Mouse (Mus musculus): ENCODE results near the gene Emd. TPM values are rescaled to one million over a fixed set of nuclear protein-coding genes. Genes with fewer than 3 reads are reported as not detected.
"Not testable (repeated sequence)": the region's sequence is repeated elsewhere in the genome, so short reads cannot be mapped to it uniquely, and the experiment has no call there.

Emd gene
- 18.7 and 31.6 TPM in 2 replicates for polyA plus RNA-seq (2012; ENCODE audit: insufficient read depth, insufficient read length, missing spikeins)

- Histone ChIP-seq H3K27ac (replicated peaks; ENCODE audit: low read depth, low read length) (peak within 1 kb of the TSS; percentile 93), H3K4me1 (ENCODE audit: control insufficient read depth, insufficient read depth, insufficient read length, low read length) (peaks cover 3% of the 10 kb centered on the region; the same call in 1 of the 2 replicates), H3K4me3 (ENCODE audit: insufficient read depth, low read depth, low read length) (peak within 1 kb of the TSS; percentile 88)
These were observed at the start of gene Emd for GRCm38 (mm10) chrX:74254153-74254887. TSS of gene Emd (plus strand) at chrX:74254687.

GRCm38 (mm10) chrX:74218496-74218895 lies 36.0 kb upstream of the Emd start:
- no peak overlapping the region for H3K27ac ChIP-seq (replicated peaks; ENCODE audit: low read depth, low read length)

GRCm38 (mm10) chrX:74219449-74219848 lies 35.0 kb upstream of the Emd start:
- Histone ChIP-seq H3K27ac (replicated peaks; ENCODE audit: low read depth, low read length) (no peak overlapping the region), H3K4me1 (ENCODE audit: control insufficient read depth, insufficient read depth, insufficient read length, low read length) (no peaks in the 10 kb centered on the region)

More at GRCm38 (mm10) chrX:74218496-74218895, 36.0 kb upstream of the Emd start:
- no peak overlapping the region for H3K4me3 ChIP-seq (ENCODE audit: insufficient read depth, low read depth, low read length)
- no peaks in the 10 kb centered on the region for H3K4me1 ChIP-seq (ENCODE audit: control insufficient read depth, insufficient read depth, insufficient read length, low read length)

GRCm38 (mm10) chrX:74220099-74220498 lies 34.4 kb upstream of the Emd start:
- H3K4me1 ChIP-seq (ENCODE audit: control insufficient read depth, insufficient read depth, insufficient read length, low read length); H3K4me3 ChIP-seq (ENCODE audit: insufficient read depth, low read depth, low read length); H3K27ac ChIP-seq (replicated peaks; ENCODE audit: low read depth, low read length): not testable (repeated sequence)

More at GRCm38 (mm10) chrX:74219449-74219848, 35.0 kb upstream of the Emd start:
- H3K4me3 ChIP-seq (ENCODE audit: insufficient read depth, low read depth, low read length), result no peak overlapping the region

GRCm38 (mm10) chrX:74230038-74230437 lies 24.4 kb upstream of the Emd start:
- H3K4me1 ChIP-seq (ENCODE audit: control insufficient read depth, insufficient read depth, insufficient read length, low read length), result no peaks in the 10 kb centered on the region
- H3K27ac ChIP-seq (replicated peaks; ENCODE audit: low read depth, low read length), result no peak overlapping the region

GRCm38 (mm10) chrX:74233196-74233595 lies 21.3 kb upstream of the Emd start:
- Histone ChIP-seq H3K4me3 (ENCODE audit: insufficient read depth, low read depth, low read length) (no peak overlapping the region), H3K4me1 (ENCODE audit: control insufficient read depth, insufficient read depth, insufficient read length, low read length) (no peaks in the 10 kb centered on the region)

More at GRCm38 (mm10) chrX:74230038-74230437, 24.4 kb upstream of the Emd start:
- H3K4me3 ChIP-seq (ENCODE audit: insufficient read depth, low read depth, low read length), result no peak overlapping the region

GRCm38 (mm10) chrX:74240332-74240731 lies 14.2 kb upstream of the Emd start:
- no peak overlapping the region for H3K4me3 ChIP-seq (ENCODE audit: insufficient read depth, low read depth, low read length)
- no peak overlapping the region for H3K27ac ChIP-seq (replicated peaks; ENCODE audit: low read depth, low read length)
- H3K4me1 ChIP-seq (ENCODE audit: control insufficient read depth, insufficient read depth, insufficient read length, low read length), result no peaks in the 10 kb centered on the region

More at GRCm38 (mm10) chrX:74233196-74233595, 21.3 kb upstream of the Emd start:
- no peak overlapping the region for H3K27ac ChIP-seq (replicated peaks; ENCODE audit: low read depth, low read length)

- Histone ChIP-seq H3K4me3 (ENCODE audit: insufficient read depth, low read depth, low read length) (peak overlapping the region; percentile 59; the same call in 1 of the 2 replicates), H3K4me1 (ENCODE audit: control insufficient read depth, insufficient read depth, insufficient read length, low read length) (no peaks in the 10 kb centered on the region), H3K27ac (replicated peaks; ENCODE audit: low read depth, low read length) (peak overlapping the region; percentile 91; the same call in 1 of the 2 replicates)
These were observed 11.1 kb upstream of the Emd start for GRCm38 (mm10) chrX:74243396-74243795.

GRCm38 (mm10) chrX:74243807-74244206 lies 10.7 kb upstream of the Emd start:
- H3K4me1 ChIP-seq (ENCODE audit: control insufficient read depth, insufficient read depth, insufficient read length, low read length), result no peaks in the 10 kb centered on the region
- peak overlapping the region; percentile 59 for H3K4me3 ChIP-seq (ENCODE audit: insufficient read depth, low read depth, low read length)
- peak overlapping the region; percentile 91 for H3K27ac ChIP-seq (replicated peaks; ENCODE audit: low read depth, low read length)

GRCm38 (mm10) chrX:74244614-74245083 lies 9.8 kb upstream of the Emd start:
- H3K4me3 ChIP-seq (ENCODE audit: insufficient read depth, low read depth, low read length), result peak overlapping the region; percentile 72
- H3K27ac ChIP-seq (replicated peaks; ENCODE audit: low read depth, low read length), result peak overlapping the region; percentile 91
- H3K4me1 ChIP-seq (ENCODE audit: control insufficient read depth, insufficient read depth, insufficient read length, low read length), result no peaks in the 10 kb centered on the region

- peak overlapping the region; percentile 85 for H3K27ac ChIP-seq (replicated peaks; ENCODE audit: low read depth, low read length)
- no peaks in the 10 kb centered on the region for H3K4me1 ChIP-seq (ENCODE audit: control insufficient read depth, insufficient read depth, insufficient read length, low read length)
- peak overlapping the region; percentile 72 for H3K4me3 ChIP-seq (ENCODE audit: insufficient read depth, low read depth, low read length)
These were observed 9.4 kb upstream of the Emd start for GRCm38 (mm10) chrX:74245107-74245506.

GRCm38 (mm10) chrX:74245687-74246086 lies 8.8 kb upstream of the Emd start:
- Histone ChIP-seq H3K4me1 (ENCODE audit: control insufficient read depth, insufficient read depth, insufficient read length, low read length) (no peaks in the 10 kb centered on the region), H3K4me3 (ENCODE audit: insufficient read depth, low read depth, low read length) (peak overlapping the region; percentile 72), H3K27ac (replicated peaks; ENCODE audit: low read depth, low read length) (peak overlapping the region; percentile 89)

- peak overlapping the region; percentile 89 for H3K27ac ChIP-seq (replicated peaks; ENCODE audit: low read depth, low read length)
- H3K4me1 ChIP-seq (ENCODE audit: control insufficient read depth, insufficient read depth, insufficient read length, low read length), result no peaks in the 10 kb centered on the region
- H3K4me3 ChIP-seq (ENCODE audit: insufficient read depth, low read depth, low read length), result peak overlapping the region; percentile 72
These were observed 8.2 kb upstream of the Emd start for GRCm38 (mm10) chrX:74246213-74246681.

GRCm38 (mm10) chrX:74246693-74247092 lies 7.8 kb upstream of the Emd start:
- peak overlapping the region; percentile 71 for H3K4me3 ChIP-seq (ENCODE audit: insufficient read depth, low read depth, low read length)
- no peaks in the 10 kb centered on the region for H3K4me1 ChIP-seq (ENCODE audit: control insufficient read depth, insufficient read depth, insufficient read length, low read length)
- H3K27ac ChIP-seq (replicated peaks; ENCODE audit: low read depth, low read length), result peak overlapping the region; percentile 87

- H3K27ac ChIP-seq (replicated peaks; ENCODE audit: low read depth, low read length), result peak overlapping the region; percentile 77
- peak overlapping the region; percentile 65 for H3K4me3 ChIP-seq (ENCODE audit: insufficient read depth, low read depth, low read length)
- H3K4me1 ChIP-seq (ENCODE audit: control insufficient read depth, insufficient read depth, insufficient read length, low read length), result no peaks in the 10 kb centered on the region
These were observed 5.8 kb upstream of the Emd start for GRCm38 (mm10) chrX:74248651-74249050.

All from brown adipose tissue, adult 24 weeks (tissue).